ENCODE assay signal across 8 mouse cellular contexts in the genomic region with DNA sequence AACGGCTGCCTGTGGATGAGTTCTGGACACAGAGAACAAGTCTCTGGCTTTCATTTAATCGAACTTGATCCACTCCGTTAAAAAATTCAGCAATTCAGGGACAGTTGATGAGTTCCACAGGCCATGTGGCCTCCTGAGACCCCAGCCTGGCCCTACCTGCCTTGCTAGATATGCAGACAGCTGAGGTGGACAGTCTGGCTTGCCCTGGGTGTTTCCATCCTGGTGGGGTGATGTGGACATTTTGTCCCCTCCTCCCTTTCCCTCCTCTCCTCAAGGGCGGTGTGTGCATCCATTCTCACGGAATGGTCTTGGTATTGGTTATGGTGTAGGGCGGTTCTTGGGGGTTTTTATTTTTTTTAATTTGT.
A peak's percentile ranks its signal among the peaks of the same experiment; 100 is the strongest.
DNase-seq lines count a peak whose midpoint lies in the region; ATAC-seq and TF ChIP-seq lines count a peak whose summit lies in the region.

No protein-coding gene starts in this region.

- peak; percentile 17; the same call in 1 of the 2 replicates for ATAC-seq in intestine, embryonic 15.5 days

- peaks cover 10% of the 10 kb centered on the region for H3K4me1 ChIP-seq in embryonic fibroblast, embryonic 13.5 days (ENCODE audit: control insufficient read depth, insufficient read depth, low read length)
- peaks cover 16% of the 10 kb centered on the region for H3K4me1 ChIP-seq in intestine, embryonic 15.5 days (replicated peaks)

- H3K36me3 ChIP-seq in intestine, embryonic 15.5 days: no peaks in the 10 kb centered on the region
- no peaks in the 10 kb centered on the region for H3K36me3 ChIP-seq in myocyte (ENCODE audit: control insufficient read depth, insufficient read depth)

- peaks cover 6% of the 10 kb centered on the region for H3K79me2 ChIP-seq in myocyte (ENCODE audit: control insufficient read depth, insufficient read depth)

- H3K9ac ChIP-seq in intestine, embryonic 15.5 days: peak overlapping the region; percentile 22

- DNase-seq in lung, adult 18-20 months: peak; percentile 41 to 43
- no peak for DNase-seq in lung, postnatal 14 days
- DNase-seq in layer of hippocampus, postnatal 25 days (ENCODE audit: extremely low spot score in 1 of 2, low spot score in 1 of 2): no peak
- no peak for DNase-seq in testis, postnatal 14 days (ENCODE audit: low spot score)
- DNase-seq in cerebellum, postnatal 25 days: no peak

- H3K27ac ChIP-seq in embryonic fibroblast, embryonic 13.5 days (ENCODE audit: insufficient read depth, low read length): peak overlapping the region; percentile 94
- H3K27ac ChIP-seq in intestine, embryonic 15.5 days: peak overlapping the region; percentile 92

- no peaks in the 10 kb centered on the region for H3K9me3 ChIP-seq in intestine, embryonic 15.5 days

- H3K4me3 ChIP-seq in embryonic fibroblast, embryonic 13.5 days (ENCODE audit: insufficient read depth, low read length): peak overlapping the region; percentile 17
- H3K4me3 ChIP-seq in intestine, embryonic 15.5 days (replicated peaks): no peak overlapping the region
- peak overlapping the region; percentile 37 for H3K4me3 ChIP-seq in myocyte

- TF ChIP-seq CTCF in embryonic fibroblast, embryonic 13.5 days (IDR thresholded peaks at IDR 0.05; ENCODE audit: borderline replicate concordance, insufficient read depth, low read length): no peak

- H3ac ChIP-seq in myocyte (ENCODE audit: control insufficient read depth, insufficient read length): no peak overlapping the region

- H3K27me3 ChIP-seq in intestine, embryonic 15.5 days (replicated peaks): no peaks in the 10 kb centered on the region
- no peaks in the 10 kb centered on the region for H3K27me3 ChIP-seq in myocyte (ENCODE audit: control insufficient read depth, insufficient read depth, insufficient read length)

- WGBS in intestine, embryonic 15.5 days: 61% methylated on average over 6 of the region's 6 CpGs

- TF ChIP-seq POLR2A in embryonic fibroblast, embryonic 13.5 days (IDR thresholded peaks at IDR 0.05; ENCODE audit: low read depth, low read length): no peak; the same call in 1 of the 2 replicates
- TF ChIP-seq POLR2A in myocyte (IDR thresholded peaks at IDR 0.05; ENCODE audit: insufficient read length, low read depth): no peak

- H3K4me2 ChIP-seq in intestine, embryonic 15.5 days (replicated peaks): peak overlapping the region; percentile 57
- peak overlapping the region; percentile 91 for H3K4me2 ChIP-seq in myocyte (ENCODE audit: low read depth)

TF ChIP-seq in myocyte, 11 proteins besides CTCF, POLR2A, EP300 and RAD21:
- TF ChIP-seq CEBPB (IDR thresholded peaks at IDR 0.05; ENCODE audit: insufficient read depth, poor library complexity, severe bottlenecking): no peak
- no peak for TF ChIP-seq SRF (IDR thresholded peaks at IDR 0.05; ENCODE audit: control insufficient read depth, insufficient read length, low read depth)
- TF ChIP-seq MYOD1 (IDR thresholded peaks at IDR 0.05; ENCODE audit: control insufficient read depth in 1 of 3, insufficient read length in 2 of 3, low read depth in 2 of 3): no peak
- TF ChIP-seq POLR2AphosphoS2 (IDR thresholded peaks at IDR 0.05; ENCODE audit: insufficient read length, low read depth): no peak
- no peak for TF ChIP-seq TCF12 (IDR thresholded peaks at IDR 0.05; ENCODE audit: insufficient read depth, poor library complexity, severe bottlenecking)
- no peak for TF ChIP-seq MYOG (IDR thresholded peaks at IDR 0.05; ENCODE audit: control insufficient read depth in 1 of 3, insufficient read depth in 1 of 3, insufficient read length in 2 of 3, low read depth in 2 of 3)
- TF ChIP-seq MAX (IDR thresholded peaks at IDR 0.05; ENCODE audit: low read depth): no peak
- TF ChIP-seq TCF3 (IDR thresholded peaks at IDR 0.05; ENCODE audit: insufficient read length, low read depth): no peak
- no peak for TF ChIP-seq USF1 (IDR thresholded peaks at IDR 0.05; ENCODE audit: low read depth)
- TF ChIP-seq E2F4 (IDR thresholded peaks at IDR 0.05; ENCODE audit: insufficient read depth): no peak
- no peak for TF ChIP-seq REST (IDR thresholded peaks at IDR 0.05; ENCODE audit: insufficient read depth, insufficient read length)

Comparison
In these comparisons a context has a peak if more than half of its experiments do, and no peak if none do; other contexts are left out.
1. DNase-seq: peak in lung, adult 18-20 months (2 of 2); none in lung, postnatal 14 days (single experiment), layer of hippocampus, postnatal 25 days (0 of 2), testis, postnatal 14 days (single experiment) and cerebellum, postnatal 25 days (0 of 2).